8 mouse cellular contexts compared by ENCODE assay signal in the genomic region with DNA sequence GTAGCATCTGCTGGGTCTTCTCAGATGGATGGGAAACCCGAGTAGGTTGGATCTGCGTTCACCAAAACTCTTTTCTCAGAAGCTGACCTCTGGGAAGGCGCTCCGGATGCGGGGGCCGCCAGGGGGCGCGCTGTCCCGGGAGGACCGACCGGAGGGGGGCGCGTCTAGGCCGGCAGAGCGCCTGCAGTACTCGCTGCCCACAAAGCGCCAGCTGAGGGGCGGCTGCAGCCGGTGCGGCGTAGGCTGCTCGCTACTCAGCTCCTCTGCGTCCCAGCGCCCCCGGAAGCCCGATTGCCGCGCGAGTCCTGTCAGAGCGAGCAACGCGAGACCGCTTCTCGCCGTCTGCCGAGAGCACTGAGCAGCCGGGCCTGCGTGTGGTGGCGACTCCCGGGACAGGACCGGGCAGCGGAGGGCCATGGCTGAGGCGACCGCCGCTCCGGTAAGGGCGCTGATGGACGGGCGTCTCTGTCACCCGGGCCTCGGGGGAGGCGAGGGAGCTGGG. TPM values are rescaled to one million over a fixed set of nuclear protein-coding genes. Genes with fewer than 3 reads are reported as not detected.
A peak's percentile ranks its signal among the peaks of the same experiment; 100 is the strongest.
DNase-seq lines count a peak whose midpoint lies in the region; ATAC-seq lines count a peak whose summit lies in the region.

A gene (plus strand): TSS at position 180 of the 502 bp plus-strand sequence.

- H3K4me1 ChIP-seq in intestine, embryonic 16.5 days (ENCODE audit: control insufficient read depth, insufficient read depth, low read length) = peaks cover 10% of the 10 kb centered on the region; the same call in 1 of the 2 replicates

- ATAC-seq in intestine, embryonic 16.5 days = peak; percentile 95

- intact Hi-C loops in gastrocnemius, postnatal 36 days (cut with DNase I) = loop anchor here (5.0 kb wide), 1 partner anchor 42 kb away; a partner anchor contains a TSS
- intact Hi-C loops in left cerebral cortex, postnatal 25 days (cut with DNase I) = loop anchor here (5.0 kb wide), 1 partner anchor 42 kb away; a partner anchor contains a TSS

- H3K9me3 ChIP-seq in intestine, embryonic 16.5 days (ENCODE audit: control insufficient read depth, low read length) = no peaks in the 10 kb centered on the region

- peak within 1 kb of the TSS; percentile 96 for H3K4me3 ChIP-seq in intestine, embryonic 16.5 days (ENCODE audit: low read length)

- H3K9ac ChIP-seq in intestine, embryonic 16.5 days (ENCODE audit: low read depth, low read length) = peak within 1 kb of the TSS; percentile 93

- H3K27ac ChIP-seq in intestine, embryonic 16.5 days (ENCODE audit: low read length) = peak within 1 kb of the TSS; percentile 98

- DNase-seq in adrenal gland, adult 8-10 months = peak; percentile 92
- peak; percentile 90 for DNase-seq in embryo, embryonic 11.5 days (ENCODE audit: low read depth, low spot score)
- DNase-seq in gastrocnemius, postnatal 36 days = peak; percentile 94
- peak; percentile 92 to 97 for DNase-seq in left cerebral cortex, postnatal 25 days (ENCODE audit: low spot score in 2 of 2)
- peak; percentile 95 for DNase-seq in mesoderm, embryonic 11.5 days (ENCODE audit: low read depth, low spot score)
- DNase-seq in right cerebral cortex, postnatal 25 days = peak; percentile 96
- DNase-seq in urinary bladder, postnatal 36 days (ENCODE audit: low spot score in 2 of 2) = peak; percentile 95 to 96

- under 1% methylated on average over 52 of the region's 52 CpGs for WGBS in intestine, embryonic 16.5 days

- H3K4me2 ChIP-seq in intestine, embryonic 16.5 days (ENCODE audit: low read depth, low read length) = peak within 1 kb of the TSS; percentile 71

- H3K27me3 ChIP-seq in intestine, embryonic 16.5 days (replicated peaks; ENCODE audit: control insufficient read depth, insufficient read depth, low read length) = no peaks in the 10 kb centered on the region

- no peaks in the 10 kb centered on the region for H3K36me3 ChIP-seq in intestine, embryonic 16.5 days (ENCODE audit: control insufficient read depth, insufficient read depth, low read length)

RNA-seq across cellular contexts. Expression of the gene that starts here (rescaled TPM):
- total RNA-seq in adrenal gland, adult 8-10 months (2022) = 10 to 100 TPM; 15.0 to 19.0 (median 17.3) TPM
- total RNA-seq in gastrocnemius, postnatal 36 days (2021) = 1 to 10 TPM; 4.0 to 6.2 TPM
- 5.8 and 6.6 TPM in 2 replicates for polyA plus RNA-seq in intestine, embryonic 16.5 days (2015; fragmentation: Nextera tagmentation; extraction: Ambion mirVana)
- 10 to 100 TPM; 19.3 to 19.6 TPM for total RNA-seq in left cerebral cortex, postnatal 25 days (2021)

Comparison
In these comparisons a context has a peak if more than half of its experiments do, and no peak if none do; other contexts are left out.
1. Peak in every context shown above with its lines: DNase-seq, ATAC-seq, H3K4me3 ChIP-seq and H3K27ac ChIP-seq.